8 mouse cellular contexts compared by ENCODE assay signal in genomic region chr6:115677441-115677840, GRCm38 (mm10). TPM values are rescaled to one million over a fixed set of nuclear protein-coding genes. Genes with fewer than 3 reads are reported as not detected.
A peak's percentile ranks its signal among the peaks of the same experiment; 100 is the strongest.
DNase-seq lines count a peak whose midpoint lies in the region; ATAC-seq and TF ChIP-seq lines count a peak whose summit lies in the region.

No protein-coding gene starts in this region.

- H3K4me2 ChIP-seq in heart, embryonic 13.5 days = peak overlapping the region; percentile 81
- peak overlapping the region; percentile 73 for H3K4me2 ChIP-seq in forebrain, postnatal 0 days (ENCODE audit: low read depth)
- peak overlapping the region; percentile 91 for H3K4me2 ChIP-seq in liver, postnatal 0 days (ENCODE audit: low read depth, low read length)

- H3K27me3 ChIP-seq in heart, embryonic 13.5 days (replicated peaks) = no peaks in the 10 kb centered on the region
- no peaks in the 10 kb centered on the region for H3K27me3 ChIP-seq in ES-Bruce4 (ENCODE audit: control insufficient read depth, insufficient read depth, low read length, poor library complexity, severe bottlenecking)
- no peaks in the 10 kb centered on the region for H3K27me3 ChIP-seq in forebrain, postnatal 0 days (ENCODE audit: insufficient read depth, low read length)
- no peaks in the 10 kb centered on the region for H3K27me3 ChIP-seq in liver, postnatal 0 days (ENCODE audit: insufficient read depth, low read length)

- intact Hi-C loops in heart, postnatal 14 days (cut with DNase I) = loop anchor here (2.0 kb wide), 1 partner anchor 15 kb away; no protein-coding TSS in a partner anchor

- no peak for TF ChIP-seq EP300 in ES-Bruce4 (IDR thresholded peaks at IDR 0.05; ENCODE audit: insufficient read depth, low read depth, low read length)
- no peak for TF ChIP-seq EP300 in liver, postnatal 0 days (IDR thresholded peaks at IDR 0.05; ENCODE audit: low read depth)

- no peak for TF ChIP-seq POLR2A in ES-Bruce4 (IDR thresholded peaks at IDR 0.05; ENCODE audit: insufficient read depth, low read length)

- ATAC-seq in heart, embryonic 13.5 days (ENCODE audit: extremely low read depth, insufficient number of reproducible peaks, low FRiP score, low TSS enrichment) = no peak
- no peak for ATAC-seq in forebrain, postnatal 0 days
- ATAC-seq in liver, postnatal 0 days = no peak
- ATAC-seq in frontal cortex, adult (ENCODE audit: low TSS enrichment) = no peak

- H3K4me3 ChIP-seq in heart, embryonic 13.5 days = peak overlapping the region; percentile 98
- peak overlapping the region; percentile 93 for H3K4me3 ChIP-seq in ES-Bruce4 (ENCODE audit: low read depth, low read length)
- H3K4me3 ChIP-seq in forebrain, postnatal 0 days (ENCODE audit: low read depth, low read length) = peak overlapping the region; percentile 99
- H3K4me3 ChIP-seq in liver, postnatal 0 days (ENCODE audit: low read depth, low read length) = peak overlapping the region; percentile 85

- no peaks in the 10 kb centered on the region for H3K9me3 ChIP-seq in heart, embryonic 13.5 days
- H3K9me3 ChIP-seq in ES-Bruce4 (replicated peaks; ENCODE audit: control insufficient read depth, insufficient read depth, low read length, poor library complexity, severe bottlenecking) = no peaks in the 10 kb centered on the region
- no peaks in the 10 kb centered on the region for H3K9me3 ChIP-seq in forebrain, postnatal 0 days (ENCODE audit: low read length)
- H3K9me3 ChIP-seq in liver, postnatal 0 days (ENCODE audit: low read length) = no peaks in the 10 kb centered on the region

- H3K36me3 ChIP-seq in heart, embryonic 13.5 days = no peaks in the 10 kb centered on the region
- no peaks in the 10 kb centered on the region for H3K36me3 ChIP-seq in ES-Bruce4 (ENCODE audit: control insufficient read depth, insufficient read depth, low read length, poor library complexity, severe bottlenecking)
- no peaks in the 10 kb centered on the region for H3K36me3 ChIP-seq in forebrain, postnatal 0 days (ENCODE audit: insufficient read depth)
- no peaks in the 10 kb centered on the region for H3K36me3 ChIP-seq in liver, postnatal 0 days (replicated peaks; ENCODE audit: insufficient read depth, low read length)

- peak overlapping the region; percentile 94; the same call in 1 of the 2 replicates for H3K9ac ChIP-seq in heart, embryonic 13.5 days
- H3K9ac ChIP-seq in ES-Bruce4 (ENCODE audit: low read depth, poor library complexity, severe bottlenecking) = peak overlapping the region; percentile 99
- H3K9ac ChIP-seq in forebrain, postnatal 0 days = peak overlapping the region; percentile 99; the same call in 1 of the 2 replicates
- peak overlapping the region; percentile 98; the same call in 1 of the 2 replicates for H3K9ac ChIP-seq in liver, postnatal 0 days (replicated peaks)

- 94% methylated on average over 7 of the region's 7 CpGs for WGBS in heart, embryonic 13.5 days
- 96% methylated on average over 7 of the region's 7 CpGs for WGBS in forebrain, postnatal 0 days
- WGBS in liver, postnatal 0 days (ENCODE audit: insufficient replicate concordance) = 85% methylated on average over 7 of the region's 7 CpGs

- TF ChIP-seq CTCF in ES-Bruce4 (IDR thresholded peaks at IDR 0.05; ENCODE audit: low read depth, low read length) = no peak
- no peak for TF ChIP-seq CTCF in forebrain, postnatal 0 days (IDR thresholded peaks at IDR 0.05; ENCODE audit: low read depth)
- no peak for TF ChIP-seq CTCF in liver, postnatal 0 days (IDR thresholded peaks at IDR 0.05; ENCODE audit: low read depth)

- H3K27ac ChIP-seq in heart, embryonic 13.5 days (replicated peaks) = peak overlapping the region; percentile 99
- peak overlapping the region; percentile 76; the same call in 1 of the 2 replicates for H3K27ac ChIP-seq in ES-Bruce4 (ENCODE audit: insufficient read depth, low read length)
- no peak overlapping the region for H3K27ac ChIP-seq in forebrain, postnatal 0 days (ENCODE audit: low read depth, low read length)
- H3K27ac ChIP-seq in liver, postnatal 0 days (ENCODE audit: low read depth) = peak overlapping the region; percentile 98

- no peak for DNase-seq in heart, postnatal 14 days
- DNase-seq in forebrain, postnatal 0 days = no peak
- DNase-seq in liver, postnatal 0 days = no peak
- DNase-seq in right cerebral cortex, postnatal 14 days = no peak
- DNase-seq in B cell, adult 2 months = no peak

- H3K4me1 ChIP-seq in heart, embryonic 13.5 days = peaks cover 37% of the 10 kb centered on the region
- H3K4me1 ChIP-seq in ES-Bruce4 (ENCODE audit: control insufficient read depth, insufficient read depth, low read length) = no peaks in the 10 kb centered on the region
- peaks cover 14% of the 10 kb centered on the region for H3K4me1 ChIP-seq in forebrain, postnatal 0 days (ENCODE audit: insufficient read depth)
- peaks cover 22% of the 10 kb centered on the region for H3K4me1 ChIP-seq in liver, postnatal 0 days (ENCODE audit: insufficient read depth)

RNA-seq across cellular contexts. Expression of gene Raf1, which starts 1.0 kb away (rescaled TPM):
- 85.0 and 85.7 TPM in 2 replicates for polyA plus RNA-seq in heart, embryonic 13.5 days (2015; fragmentation: Nextera tagmentation; extraction: Ambion mirVana)
- 100 to 1,000 TPM; 106 to 112 TPM for total RNA-seq in heart, postnatal 14 days (2021)
- 67.7 and 81.1 TPM in 2 replicates for polyA plus RNA-seq in ES-Bruce4 (2011; ENCODE audit: insufficient read depth, insufficient read length, low read depth, missing spikeins)
- total RNA-seq in forebrain, postnatal 0 days (2014; rRNA removed) = 225 and 226 TPM in 2 replicates
- 94.9 and 105 TPM in 2 replicates for polyA plus RNA-seq in forebrain, postnatal 0 days (2015; fragmentation: Nextera tagmentation; extraction: Ambion mirVana)
- polyA plus RNA-seq in liver, postnatal 0 days (2015; fragmentation: Nextera tagmentation; extraction: Ambion mirVana) = 39.6 and 43.5 TPM in 2 replicates
